26 mouse cellular contexts compared by ENCODE assay signal in genomic region chr10:126333786-126334185, GRCm38 (mm10).
"Had no signal": no experiment of that assay in that cellular context is flagged by ENCODE, and none has a peak within 500 bp of the region (broad histone marks: within the 10 kb centered on the region; RNA-seq: fewer than 3 reads in every experiment).

No protein-coding gene starts in this region.

- H3K27me3 ChIP-seq: heart, embryonic 12.5 days; hindbrain, embryonic 12.5 days; intestine, embryonic 15.5 days; limb, embryonic 12.5 days; liver, embryonic 13.5 days; liver, embryonic 15.5 days had no signal

- H3K27ac ChIP-seq: gastrocnemius, adult 2 months; heart, embryonic 10.5 days; hindbrain, embryonic 10.5 days; hindbrain, embryonic 12.5 days; hindbrain, embryonic 14.5 days; intestine, embryonic 15.5 days; layer of hippocampus, adult 2 months; limb, embryonic 10.5 days; limb, embryonic 12.5 days; liver, embryonic 13.5 days; liver, embryonic 15.5 days had no signal

- H3K9me3 ChIP-seq: heart, embryonic 10.5 days; heart, embryonic 12.5 days; hindbrain, embryonic 12.5 days; intestine, embryonic 15.5 days; limb, embryonic 10.5 days; liver, embryonic 13.5 days; liver, embryonic 15.5 days had no signal

- H3K4me3 ChIP-seq: gastrocnemius, adult 2 months; heart, embryonic 10.5 days; heart, embryonic 12.5 days; hindbrain, embryonic 10.5 days; hindbrain, embryonic 12.5 days; intestine, embryonic 15.5 days; layer of hippocampus, adult 2 months; limb, embryonic 10.5 days; limb, embryonic 12.5 days; liver, embryonic 13.5 days; liver, embryonic 15.5 days had no signal

- ATAC-seq: inflammation-experienced regulatory T-cells, adult 6 months; intestine, embryonic 15.5 days; intestine, postnatal 0 days; liver, postnatal 0 days had no signal

- DNase-seq: gastrocnemius, adult 2 months; gastrocnemius, postnatal 14 days; gastrocnemius, postnatal 36 days; heart, postnatal 10 days; heart, postnatal 4 days; kidney, adult 18-20 months; kidney, adult 8-10 months; kidney, postnatal 10 days; kidney, postnatal 4 days; liver; liver, embryonic 13.5 days; liver, postnatal 0 days; lung, adult 2 months had no signal

- H3K9ac ChIP-seq: heart, embryonic 12.5 days; hindbrain, embryonic 12.5 days; hindbrain, embryonic 14.5 days; intestine, embryonic 15.5 days; limb, embryonic 12.5 days; liver, embryonic 13.5 days; liver, embryonic 15.5 days; liver, postnatal 0 days had no signal

- H3K36me3 ChIP-seq: heart, embryonic 10.5 days; heart, embryonic 12.5 days; hindbrain, embryonic 10.5 days; hindbrain, embryonic 12.5 days; intestine, embryonic 15.5 days; limb, embryonic 10.5 days; limb, embryonic 12.5 days; liver, embryonic 13.5 days; liver, embryonic 15.5 days had no signal

- H3K4me2 ChIP-seq: heart, embryonic 12.5 days; hindbrain, embryonic 12.5 days; hindbrain, embryonic 14.5 days; intestine, embryonic 15.5 days; limb, embryonic 12.5 days; liver, embryonic 11.5 days; liver, embryonic 13.5 days; liver, embryonic 15.5 days had no signal

- H3K4me1 ChIP-seq: heart, embryonic 10.5 days; heart, embryonic 12.5 days; hindbrain, embryonic 12.5 days; liver, embryonic 13.5 days; liver, embryonic 15.5 days had no signal
